Mouse (Mus musculus) adrenal gland, postnatal 36 days (tissue): ENCODE results near the gene Ddx28. TPM values are rescaled to one million over a fixed set of nuclear protein-coding genes. Genes with fewer than 3 reads are reported as not detected.
"Not testable (repeated sequence)": the region's sequence is repeated elsewhere in the genome, so short reads cannot be mapped to it uniquely, and the experiment has no call there.

Source experiments
- DNase-seq, 2 experiments: peaks; one replicate each; pipeline ENCODE4 v3.0.0; 2021; ENCODE audit warnings: mixed read lengths in 1 of 2
- total RNA-seq, 2 experiments: library from RNA; stranded (reverse); gene quantifications; 2 replicates each; pipeline ENCODE4 v1.2.3; 2021

The Ddx28 gene
- total RNA-seq, 2 experiments from 2014 or later: 15.5 to 16.9 TPM

DNA sequence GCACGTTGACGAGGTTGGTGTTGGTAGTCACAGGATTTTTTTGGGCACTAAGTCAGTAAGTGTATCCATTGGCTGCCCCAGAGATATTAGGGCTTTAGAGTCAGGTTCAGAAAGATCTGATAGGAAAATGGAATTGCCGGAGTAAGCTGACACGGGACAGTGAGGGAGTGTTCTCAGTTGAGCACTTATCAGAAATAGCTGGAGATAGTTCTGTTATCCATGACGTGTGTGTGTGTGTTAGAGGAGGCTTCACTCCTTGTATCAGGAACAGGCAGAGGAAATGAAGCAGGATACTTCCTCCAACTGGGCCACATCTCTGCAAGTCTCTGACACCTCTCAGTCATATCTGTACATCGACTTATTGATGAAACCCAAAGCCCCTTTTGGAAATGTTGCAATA, 4.6 kb upstream of the Ddx28 start:
- no peak for DNase-seq

- DNase-seq: not testable (repeated sequence)
These were observed 521 bp upstream of the Ddx28 start for GRCm38 (mm10) chr8:106012203-106012602.

DNA sequence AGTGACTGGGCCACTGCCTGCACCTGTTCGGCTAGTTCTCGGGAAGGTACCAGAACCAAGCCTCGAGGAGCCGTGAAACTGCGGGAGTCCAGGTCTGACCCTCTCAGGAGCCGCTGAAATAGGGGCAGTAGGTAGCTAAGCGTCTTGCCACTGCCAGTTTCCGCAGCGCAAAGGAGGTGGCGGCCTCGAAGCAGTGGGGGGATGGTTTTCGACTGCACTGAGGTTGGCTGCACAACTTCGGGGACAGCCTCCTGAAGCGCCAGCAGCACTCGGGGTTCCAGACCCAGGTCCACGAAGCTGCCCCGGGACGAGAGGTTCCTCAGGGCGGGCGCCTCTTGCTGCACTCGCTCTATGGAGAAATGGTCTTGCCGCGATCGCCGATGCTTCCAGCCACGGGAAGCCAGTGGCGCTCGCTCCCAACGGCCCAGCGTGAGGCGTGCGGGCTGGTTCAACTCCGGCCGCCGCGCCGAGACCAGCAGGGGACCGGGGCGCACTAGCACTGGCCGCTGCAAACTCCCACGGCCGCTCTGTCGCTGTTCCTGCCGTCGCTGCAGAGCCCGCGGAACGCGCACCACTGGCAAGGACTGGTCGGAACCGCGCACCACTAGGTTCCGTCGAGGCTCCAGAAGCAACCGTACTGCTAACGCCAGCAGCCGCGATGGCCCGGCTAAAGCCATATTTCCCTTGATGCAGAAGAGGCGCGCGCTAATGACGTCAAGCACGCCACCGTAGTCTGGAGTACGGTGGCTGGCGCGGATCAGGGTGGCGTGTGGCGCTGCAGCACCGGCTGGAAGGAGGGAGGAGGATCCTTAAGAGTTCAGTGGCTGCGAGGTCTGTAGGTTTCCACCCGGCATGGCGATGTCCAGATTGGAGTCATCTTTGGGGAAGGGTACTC, 687 bp downstream of the Ddx28 start:
- DNase-seq: peak; percentile 94 to 95

DNA sequence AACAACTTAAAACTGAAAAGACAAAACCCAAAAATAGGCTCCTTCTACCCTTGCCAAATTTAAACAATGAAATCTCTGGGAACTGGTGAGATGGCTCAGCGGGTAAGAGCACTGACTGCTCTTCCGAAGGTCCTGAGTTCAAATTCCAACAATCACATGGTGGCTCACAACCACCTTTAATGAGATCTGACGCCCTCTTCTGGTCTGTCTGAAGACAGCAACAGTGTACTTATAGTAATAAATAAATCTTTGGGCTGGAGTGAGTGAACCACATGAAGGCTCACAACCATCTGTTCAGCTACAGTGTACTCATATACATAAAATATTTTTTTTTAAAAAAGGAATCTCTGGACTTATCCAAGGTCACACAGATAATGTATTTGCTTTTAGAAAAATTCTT, 3.8 kb downstream of the Ddx28 start:
- DNase-seq: not testable (repeated sequence)

- DNase-seq: peak in 1 of 2 experiments; percentile 20
These were observed 4.5 kb downstream of the Ddx28 start for GRCm38 (mm10) chr8:106007135-106007534.

DNA sequence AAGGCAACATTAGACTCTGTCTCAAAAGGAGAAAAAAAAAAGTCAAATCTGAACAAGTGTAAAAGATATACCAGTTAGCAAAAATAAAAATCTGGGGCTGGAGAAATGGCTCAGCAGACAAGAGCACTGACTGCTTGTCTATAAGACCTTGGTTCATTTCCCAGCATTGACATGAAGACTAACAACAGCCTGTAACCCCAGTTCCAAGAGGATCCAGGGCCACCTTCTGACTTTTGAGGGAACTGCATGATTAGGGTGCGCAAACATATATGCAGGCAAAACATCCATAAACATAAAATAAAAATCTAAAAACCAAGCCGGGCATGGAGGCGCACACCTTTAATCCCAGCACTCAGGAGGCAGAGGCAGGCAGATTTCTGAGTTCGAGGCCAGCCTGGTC, 5.3 kb downstream of the Ddx28 start:
- DNase-seq: no peak

- no peak for DNase-seq
These were observed 5.8 kb downstream of the Ddx28 start, which contains the start of gene Dpep2nb for GRCm38 (mm10) chr8:106005875-106006274. Dpep2nb (minus strand) TSS chr8:106005975.

GRCm38 (mm10) chr8:106004538-106005207, 7.0 kb downstream of the Ddx28 start:
- no peak for DNase-seq

- no peak for DNase-seq
These were observed 9.8 kb downstream of the Ddx28 start for GRCm38 (mm10) chr8:106001908-106002307.

DNA sequence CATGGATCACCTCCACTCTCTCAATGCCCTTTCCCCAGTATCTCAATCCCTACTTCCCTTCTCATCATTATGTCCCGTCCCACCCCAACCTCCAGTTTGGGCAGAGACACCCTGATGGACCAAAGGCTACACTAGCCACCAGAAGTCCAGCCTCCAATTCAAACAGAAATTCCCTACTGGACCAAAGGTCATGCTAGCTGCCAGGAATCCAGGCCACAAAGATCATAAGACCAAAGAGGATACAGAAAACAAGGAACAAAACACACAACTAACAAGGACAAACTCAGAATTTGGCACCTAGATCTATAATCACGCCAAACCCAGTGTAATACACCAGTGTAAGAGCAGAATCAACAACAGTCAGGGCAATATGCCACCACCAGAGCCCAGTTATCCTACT, 12.7 kb downstream of the Ddx28 start:
- DNase-seq: peak in 1 of 2 experiments; percentile 36

DNA sequence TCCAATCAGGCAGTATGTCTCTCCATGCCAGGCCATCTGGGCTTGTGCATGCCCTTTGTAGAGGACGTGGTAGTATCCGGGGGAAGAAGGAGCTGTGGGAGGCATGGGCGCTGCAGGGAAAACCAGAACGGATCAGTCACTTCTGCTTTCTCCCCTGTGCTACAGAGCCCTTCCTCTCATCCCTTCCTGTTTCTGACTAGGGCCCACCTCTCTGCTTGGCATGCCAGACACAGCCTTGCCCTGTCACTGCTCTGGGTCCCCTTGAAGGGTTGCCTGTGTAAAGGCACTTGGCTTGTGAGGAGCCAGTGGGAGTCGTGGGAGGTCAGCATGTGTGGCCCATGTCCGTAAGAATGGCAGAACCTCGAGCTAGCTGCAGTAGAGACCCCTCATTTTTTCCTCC, 15.3 kb downstream of the Ddx28 start:
- no peak for DNase-seq

GRCm38 (mm10) chr8:105993226-105993625, 18.5 kb downstream of the Ddx28 start:
- no peak for DNase-seq

DNA sequence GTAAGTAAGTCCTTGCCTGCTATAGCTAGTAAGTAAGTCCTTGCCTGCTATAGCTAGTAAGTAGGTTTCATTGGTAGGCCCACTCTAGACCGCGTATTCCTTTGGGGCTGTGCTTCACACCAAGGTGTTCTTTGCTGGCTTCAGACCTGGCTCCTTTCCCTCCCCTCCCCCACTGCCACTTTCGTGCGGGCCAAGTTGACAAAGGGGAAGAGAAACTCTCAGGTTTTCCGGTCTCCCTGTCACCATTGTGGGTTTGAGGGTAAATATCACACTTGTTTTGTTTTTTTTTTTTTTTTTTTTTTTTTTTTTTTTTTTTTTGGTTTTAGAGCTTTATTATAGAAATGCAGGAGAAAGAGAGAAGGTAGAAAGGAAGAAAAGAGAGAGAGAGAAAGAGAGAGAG, 19.2 kb downstream of the Ddx28 start:
- peak in 1 of 2 experiments; percentile 26 for DNase-seq

- no peak for DNase-seq
These were observed 20.1 kb downstream of the Ddx28 start for GRCm38 (mm10) chr8:105991546-105991945.

DNA sequence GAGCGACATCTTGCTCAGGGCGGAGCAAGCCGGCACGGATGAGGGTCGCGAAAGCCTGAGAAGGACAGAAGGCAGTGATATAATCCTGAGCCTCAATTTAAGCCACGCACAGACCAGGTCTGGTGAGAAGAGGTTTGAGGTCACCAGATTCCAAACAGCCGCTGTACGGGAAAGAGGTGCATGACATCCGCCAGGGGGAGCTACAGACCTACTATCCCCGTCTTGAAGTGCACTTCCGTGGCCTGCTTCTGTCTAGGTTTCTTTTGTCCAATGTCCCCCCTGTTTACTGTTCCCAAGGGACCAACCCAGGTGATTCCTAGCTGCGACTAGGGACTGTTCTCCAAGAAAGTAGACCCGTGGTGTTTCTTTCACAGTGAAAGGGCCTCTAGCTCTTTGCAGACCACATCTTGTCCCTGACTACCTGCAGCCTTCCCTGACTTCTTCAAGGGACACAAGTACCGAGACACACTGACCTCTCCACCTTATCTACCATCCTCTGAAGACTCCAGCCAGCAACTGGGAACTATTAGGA, 20.8 kb downstream of the Ddx28 start, which contains the start of gene Dus2:
Gene Dus2 (plus strand): TSS at position 482 of the 532 bp plus-strand sequence.
- DNase-seq: peak; percentile 83 to 92

- no peak for DNase-seq
These were observed 23.1 kb downstream of the Ddx28 start for GRCm38 (mm10) chr8:105988546-105988945.

GRCm38 (mm10) chr8:105983406-105983805, 28.3 kb downstream of the Ddx28 start:
- not testable (repeated sequence) for DNase-seq

DNA sequence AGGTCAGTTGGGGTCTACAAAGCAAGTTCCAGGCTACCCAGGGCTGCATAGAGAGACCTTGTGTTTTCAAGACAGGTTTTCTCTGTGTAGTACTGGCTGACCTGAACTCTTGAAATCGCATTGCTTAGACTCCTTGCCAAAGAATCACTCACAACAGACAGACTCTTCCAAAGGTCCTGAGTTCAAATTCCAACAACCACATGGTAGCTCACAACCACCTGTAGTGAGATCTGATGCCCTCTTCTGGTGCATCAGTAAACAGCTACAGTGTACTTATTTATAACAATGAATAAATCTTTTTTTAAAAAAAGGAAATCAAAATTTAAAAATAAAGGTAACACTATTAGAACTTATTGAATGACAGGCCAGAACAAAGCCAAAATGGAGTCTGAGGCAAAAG, 30.5 kb downstream of the Ddx28 start:
- no peak for DNase-seq

GRCm38 (mm10) chr8:105979325-105979724, 32.4 kb downstream of the Ddx28 start, which contains the start of gene Dpep3:
Dpep3 (minus strand) TSS chr8:105979429.
- no peak for DNase-seq

- no peak for DNase-seq
These were observed 36.3 kb downstream of the Ddx28 start for GRCm38 (mm10) chr8:105975363-105975762.

GRCm38 (mm10) chr8:105971019-105971720, 40.5 kb downstream of the Ddx28 start:
- no peak for DNase-seq

DNA sequence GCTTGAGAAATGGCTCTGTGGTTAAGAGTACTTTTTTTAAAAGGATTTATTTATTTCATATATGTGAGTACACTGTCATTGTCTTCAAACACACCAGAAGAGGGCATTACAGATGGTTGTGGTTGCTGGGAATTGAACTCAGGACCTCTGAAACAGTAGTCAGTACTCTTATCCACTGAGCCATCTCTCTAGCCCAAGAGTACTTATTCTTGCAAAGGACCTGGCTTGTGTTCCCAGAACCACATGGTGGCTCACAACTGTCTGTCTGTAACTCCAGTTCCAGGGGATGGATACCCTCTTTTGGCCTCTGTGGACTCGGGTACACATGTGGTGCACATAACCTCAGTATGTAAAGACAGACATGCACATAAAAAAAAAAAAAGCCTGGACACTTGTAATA, 42.3 kb downstream of the Ddx28 start:
- DNase-seq: no peak
